In genomic region chr15:101366482-101366881, GRCm38 (mm10) we compare ENCODE assay signal across 22 mouse cellular contexts. TPM values are rescaled to one million over a fixed set of nuclear protein-coding genes. Genes with fewer than 3 reads are reported as not detected.
DNase-seq lines count a peak whose midpoint lies in the region; ATAC-seq and TF ChIP-seq lines count a peak whose summit lies in the region.
"Had no signal": no experiment of that assay in that cellular context is flagged by ENCODE, and none has a peak within 500 bp of the region (broad histone marks: within the 10 kb centered on the region; RNA-seq: fewer than 3 reads in every experiment).

No protein-coding gene starts in this region.

- no peaks in the 10 kb centered on the region for H3K9me3 ChIP-seq in heart, embryonic 11.5 days (replicated peaks; ENCODE audit: control insufficient read depth, low read length)
- H3K9me3 ChIP-seq in kidney, embryonic 16.5 days (ENCODE audit: low read length) = no peaks in the 10 kb centered on the region
- no peaks in the 10 kb centered on the region for H3K9me3 ChIP-seq in stomach, embryonic 15.5 days
- H3K9me3 ChIP-seq in stomach, postnatal 0 days (ENCODE audit: control insufficient read depth, low read length) = no peaks in the 10 kb centered on the region
- no peaks in the 10 kb centered on the region for H3K9me3 ChIP-seq in neural tube, embryonic 15.5 days (replicated peaks)
- H3K9me3 ChIP-seq: embryonic facial prominence, embryonic 15.5 days; forebrain, embryonic 10.5 days; heart, embryonic 12.5 days; hindbrain, embryonic 13.5 days had no signal

- no peak for DNase-seq in heart, postnatal 14 days
- DNase-seq in kidney, adult 18-20 months = no peak
- no peak for DNase-seq in stomach, postnatal 0 days (ENCODE audit: low spot score)
- DNase-seq: adrenal gland, adult 8-10 months; adrenal gland, postnatal 36 days; cerebellum, adult 2 months; cerebellum, postnatal 10 days; embryo, embryonic 11 days; kidney, adult 11 months had no signal

- peak overlapping the region; percentile 16; the same call in 1 of the 2 replicates for H3K9ac ChIP-seq in heart, embryonic 11.5 days (ENCODE audit: low read depth, low read length)
- peak overlapping the region; percentile 38; the same call in 1 of the 2 replicates for H3K9ac ChIP-seq in kidney, embryonic 16.5 days (replicated peaks; ENCODE audit: low read length)
- no peak overlapping the region for H3K9ac ChIP-seq in stomach, embryonic 15.5 days
- no peak overlapping the region for H3K9ac ChIP-seq in stomach, postnatal 0 days (ENCODE audit: low read length)
- no peak overlapping the region for H3K9ac ChIP-seq in neural tube, embryonic 15.5 days (replicated peaks)
- H3K9ac ChIP-seq: embryonic facial prominence, embryonic 15.5 days; hindbrain, embryonic 13.5 days had no signal

- ATAC-seq in heart, embryonic 11.5 days (replicated peaks; ENCODE audit: insufficient number of reproducible peaks, low FRiP score, low TSS enrichment) = no peak
- ATAC-seq in kidney, embryonic 16.5 days (ENCODE audit: low FRiP score, low TSS enrichment) = no peak
- no peak for ATAC-seq in stomach, embryonic 15.5 days (ENCODE audit: insufficient read depth, low FRiP score, low read depth)
- no peak for ATAC-seq in stomach, postnatal 0 days (ENCODE audit: low FRiP score, low TSS enrichment)
- ATAC-seq in neural tube, embryonic 15.5 days (ENCODE audit: low FRiP score) = no peak
- ATAC-seq: forebrain, embryonic 14.5 days; hindbrain, postnatal 0 days had no signal

- H3K4me1 ChIP-seq in heart, embryonic 11.5 days (ENCODE audit: control insufficient read depth, insufficient read depth, low read length) = peaks cover 29% of the 10 kb centered on the region
- H3K4me1 ChIP-seq in kidney, embryonic 16.5 days (ENCODE audit: insufficient read depth, low read length) = peaks cover 37% of the 10 kb centered on the region
- H3K4me1 ChIP-seq in stomach, embryonic 15.5 days = peaks cover 52% of the 10 kb centered on the region
- peaks cover 21% of the 10 kb centered on the region for H3K4me1 ChIP-seq in stomach, postnatal 0 days (replicated peaks; ENCODE audit: control insufficient read depth, insufficient read depth)
- H3K4me1 ChIP-seq in neural tube, embryonic 15.5 days = peaks cover 6% of the 10 kb centered on the region; the same call in 1 of the 2 replicates

- peaks cover 16% of the 10 kb centered on the region for H3K27me3 ChIP-seq in heart, embryonic 11.5 days (ENCODE audit: control insufficient read depth, insufficient read depth, low read length)
- H3K27me3 ChIP-seq in kidney, embryonic 16.5 days (ENCODE audit: insufficient read depth, low read length) = no peaks in the 10 kb centered on the region
- no peaks in the 10 kb centered on the region for H3K27me3 ChIP-seq in stomach, embryonic 15.5 days (replicated peaks)
- no peaks in the 10 kb centered on the region for H3K27me3 ChIP-seq in stomach, postnatal 0 days (ENCODE audit: control insufficient read depth, insufficient read depth, low read length)
- no peaks in the 10 kb centered on the region for H3K27me3 ChIP-seq in neural tube, embryonic 15.5 days (replicated peaks)
- H3K27me3 ChIP-seq: embryonic facial prominence, embryonic 15.5 days had no signal

- no peak for TF ChIP-seq CTCF in stomach, postnatal 0 days (IDR thresholded peaks at IDR 0.05; ENCODE audit: low read depth)

- H3K4me2 ChIP-seq in heart, embryonic 11.5 days = no peak overlapping the region
- no peak overlapping the region for H3K4me2 ChIP-seq in kidney, embryonic 16.5 days (replicated peaks; ENCODE audit: low read depth, low read length)
- no peak overlapping the region for H3K4me2 ChIP-seq in stomach, embryonic 15.5 days
- H3K4me2 ChIP-seq in stomach, postnatal 0 days (replicated peaks; ENCODE audit: low read depth) = no peak overlapping the region; the same call in 1 of the 2 replicates
- H3K4me2 ChIP-seq in neural tube, embryonic 15.5 days = no peak overlapping the region
- H3K4me2 ChIP-seq: embryonic facial prominence, embryonic 15.5 days; heart, embryonic 12.5 days; hindbrain, embryonic 13.5 days had no signal

- H3K4me3 ChIP-seq in heart, embryonic 11.5 days (ENCODE audit: low read depth, low read length) = no peak overlapping the region
- H3K4me3 ChIP-seq in kidney, embryonic 16.5 days (ENCODE audit: low read length) = no peak overlapping the region
- no peak overlapping the region for H3K4me3 ChIP-seq in stomach, embryonic 15.5 days (replicated peaks)
- no peak overlapping the region for H3K4me3 ChIP-seq in stomach, postnatal 0 days (ENCODE audit: low read depth, low read length)
- H3K4me3 ChIP-seq in neural tube, embryonic 15.5 days (replicated peaks) = no peak overlapping the region
- H3K4me3 ChIP-seq: embryonic facial prominence, embryonic 15.5 days; erythroblast, embryonic 14.5 days; forebrain, embryonic 10.5 days; heart, embryonic 12.5 days; hindbrain, embryonic 13.5 days had no signal

- TF ChIP-seq EP300 in stomach, postnatal 0 days (optimal IDR thresholded peaks at IDR 0.05) = no peak

- H3K27ac ChIP-seq in heart, embryonic 11.5 days (ENCODE audit: low read depth, low read length) = no peak overlapping the region
- H3K27ac ChIP-seq in kidney, embryonic 16.5 days (ENCODE audit: low read length) = no peak overlapping the region
- peak overlapping the region; percentile 71 for H3K27ac ChIP-seq in stomach, embryonic 15.5 days
- peak overlapping the region; percentile 78 for H3K27ac ChIP-seq in stomach, postnatal 0 days (replicated peaks)
- no peak overlapping the region for H3K27ac ChIP-seq in neural tube, embryonic 15.5 days (replicated peaks)
- H3K27ac ChIP-seq: forebrain, embryonic 10.5 days; hindbrain, embryonic 13.5 days; hindbrain, postnatal 0 days had no signal

- no peaks in the 10 kb centered on the region for H3K36me3 ChIP-seq in heart, embryonic 11.5 days (ENCODE audit: control insufficient read depth, insufficient read depth, low read length)
- no peaks in the 10 kb centered on the region for H3K36me3 ChIP-seq in kidney, embryonic 16.5 days (ENCODE audit: insufficient read depth, low read length)
- no peaks in the 10 kb centered on the region for H3K36me3 ChIP-seq in stomach, embryonic 15.5 days
- H3K36me3 ChIP-seq in stomach, postnatal 0 days (ENCODE audit: control insufficient read depth, insufficient read depth, low read length) = no peaks in the 10 kb centered on the region
- no peaks in the 10 kb centered on the region for H3K36me3 ChIP-seq in neural tube, embryonic 15.5 days
- H3K36me3 ChIP-seq: embryonic facial prominence, embryonic 15.5 days; forebrain, embryonic 10.5 days; heart, embryonic 12.5 days; hindbrain, embryonic 13.5 days had no signal

- 51% methylated on average over 3 of the region's 3 CpGs for WGBS in heart, embryonic 11.5 days (ENCODE audit: insufficient replicate concordance)
- WGBS in kidney, embryonic 16.5 days = 52% methylated on average over 3 of the region's 3 CpGs
- 44% methylated on average over 3 of the region's 3 CpGs for WGBS in stomach, embryonic 15.5 days
- WGBS in stomach, postnatal 0 days = 46% methylated on average over 3 of the region's 3 CpGs
- WGBS in neural tube, embryonic 15.5 days = 45% methylated on average over 3 of the region's 3 CpGs

- intact Hi-C loops in heart, postnatal 14 days (cut with DNase I) = no loop called here

RNA-seq across cellular contexts. Expression of gene Krt80, which starts 3.5 kb away (rescaled TPM):
- 2.5 and 2.8 TPM in 2 replicates for polyA plus RNA-seq in heart, embryonic 11.5 days (2014; fragmentation: Nextera tagmentation; extraction: Ambion mirVana)
- total RNA-seq in heart, postnatal 14 days (2021) = 1 to 10 TPM; 1.1 to 1.6 TPM
- polyA plus RNA-seq in kidney, embryonic 16.5 days (2015; fragmentation: Nextera tagmentation; extraction: Ambion mirVana) = 1.7 and 2.3 TPM in 2 replicates
- polyA plus RNA-seq in stomach, embryonic 15.5 days (2015; fragmentation: Nextera tagmentation; extraction: Ambion mirVana) = 7.7 and 12.7 TPM in 2 replicates
- polyA plus RNA-seq in stomach, postnatal 0 days (2015; fragmentation: Nextera tagmentation; extraction: Ambion mirVana) = 63.0 and 75.8 TPM in 2 replicates
- polyA plus RNA-seq in neural tube, embryonic 15.5 days (2015; fragmentation: Nextera tagmentation; extraction: Ambion mirVana) = 0.12 and 0.41 TPM in 2 replicates
- polyA plus RNA-seq: embryonic facial prominence, embryonic 11.5 days; erythroblast, embryonic 14.5 days; forebrain, embryonic 14.5 days had no signal

RNA-seq across cellular contexts. Expression of gene Krt7, which starts 44.4 kb away (rescaled TPM):
- polyA plus RNA-seq in heart, embryonic 11.5 days (2014; fragmentation: Nextera tagmentation; extraction: Ambion mirVana) = 23.8 and 25.8 TPM in 2 replicates
- 1 to 10 TPM; 3.2 to 3.4 TPM for total RNA-seq in heart, postnatal 14 days (2021)
- 94.8 and 99.9 TPM in 2 replicates for polyA plus RNA-seq in kidney, embryonic 16.5 days (2015; fragmentation: Nextera tagmentation; extraction: Ambion mirVana)
- polyA plus RNA-seq in stomach, embryonic 15.5 days (2015; fragmentation: Nextera tagmentation; extraction: Ambion mirVana) = 172 and 231 TPM in 2 replicates
- polyA plus RNA-seq in stomach, postnatal 0 days (2015; fragmentation: Nextera tagmentation; extraction: Ambion mirVana) = 191 and 207 TPM in 2 replicates
- polyA plus RNA-seq in neural tube, embryonic 15.5 days (2015; fragmentation: Nextera tagmentation; extraction: Ambion mirVana) = 1.0 and 12.2 TPM in 2 replicates
- total RNA-seq: gastrocnemius, adult 8-10 months had no signal
- polyA plus RNA-seq: erythroblast, embryonic 14.5 days had no signal

Comparison
In these comparisons a context has a peak if more than half of its experiments do, and no peak if none do; other contexts are left out.
1. H3K27ac ChIP-seq: peak in stomach, embryonic 15.5 days (single experiment) and stomach, postnatal 0 days (single experiment); none in heart, embryonic 11.5 days (single experiment), kidney, embryonic 16.5 days (single experiment) and neural tube, embryonic 15.5 days (single experiment).
2. H3K9ac ChIP-seq: peak in heart, embryonic 11.5 days (single experiment) and kidney, embryonic 16.5 days (single experiment); none in stomach, embryonic 15.5 days (single experiment), stomach, postnatal 0 days (single experiment) and neural tube, embryonic 15.5 days (single experiment).